Mouse (Mus musculus) limb, embryonic 10.5 days (tissue): ENCODE data around the gene Svip. TPM values are rescaled to one million over a fixed set of nuclear protein-coding genes. Genes with fewer than 3 reads are reported as not detected.

Experiments
- DNase-seq: peaks from one replicate; pipeline ENCODE4 v3.0.0-alpha.2; 2017; ENCODE audit warnings: low spot score
- H3K27ac ChIP-seq: fragments of 300-500 bp; sonication (generic); 2 replicates; pipeline ENCODE4 v1.5.1; 2016; ENCODE audit warnings: mild to moderate bottlenecking
- H3K27me3 ChIP-seq: fragments of 300-500 bp; sonication (generic); 2 replicates; pipeline ENCODE4 v1.6.1; 2016; ENCODE audit warnings: low read depth, mild to moderate bottlenecking; ENCODE audit not compliant: poor library complexity, severe bottlenecking
- H3K36me3 ChIP-seq: fragments of 300-500 bp; sonication (generic); 2 replicates; pipeline ENCODE4 v1.6.1; 2016; ENCODE audit warnings: mild to moderate bottlenecking, moderate library complexity
- H3K4me1 ChIP-seq: fragments of 300-500 bp; sonication (generic); 2 replicates; pipeline ENCODE4 v1.6.1; 2016
- H3K4me3 ChIP-seq: fragments of 300-500 bp; sonication (generic); 2 replicates; pipeline ENCODE4 v1.5.1; 2016; ENCODE audit warnings: mild to moderate bottlenecking, moderate library complexity
- H3K9me3 ChIP-seq: fragments of 300-500 bp; sonication (generic); replicated peaks from 2 replicates; pipeline ENCODE4 v1.6.1; 2016; ENCODE audit warnings: mild to moderate bottlenecking
- WGBS: fragments of 180-500 bp; shearing (Covaris S2); methylation state at CpG from one replicate; pipeline ENCODE4 v1.1.7; 2016; 5-methylcytosine and 5-hydroxymethylcytosine counted together
- polyA plus RNA-seq: library from polyadenylated mRNA; unstranded; fragments of >200 nt; fragmentation: Nextera tagmentation; extraction: Ambion mirVana; gene quantifications from 2 replicates; pipeline ENCODE4 v1.2.1, GENCODE M21; 2016

Gene Svip
- 1.8 and 2.0 TPM in 2 replicates for polyA plus RNA-seq

GRCm38 (mm10) chr7:52005511-52006295 is at the start of gene Svip:
Svip (minus strand) TSS chr7:52006018.
- Histone ChIP-seq H3K27ac (no peak within 1 kb of the TSS; the same call in 1 of the 2 replicates), H3K4me3 (peak within 1 kb of the TSS; percentile 64), H3K36me3 (no peaks in the 10 kb centered on the region), H3K9me3 (no peaks in the 10 kb centered on the region), H3K27me3 (peaks cover 40% of the 10 kb centered on the region), H3K4me1 (peaks cover 9% of the 10 kb centered on the region; the same call in 1 of the 2 replicates)
- DNase-seq, result peak; percentile 82
- 1% methylated on average over 43 of the region's 47 CpGs for WGBS

DNA sequence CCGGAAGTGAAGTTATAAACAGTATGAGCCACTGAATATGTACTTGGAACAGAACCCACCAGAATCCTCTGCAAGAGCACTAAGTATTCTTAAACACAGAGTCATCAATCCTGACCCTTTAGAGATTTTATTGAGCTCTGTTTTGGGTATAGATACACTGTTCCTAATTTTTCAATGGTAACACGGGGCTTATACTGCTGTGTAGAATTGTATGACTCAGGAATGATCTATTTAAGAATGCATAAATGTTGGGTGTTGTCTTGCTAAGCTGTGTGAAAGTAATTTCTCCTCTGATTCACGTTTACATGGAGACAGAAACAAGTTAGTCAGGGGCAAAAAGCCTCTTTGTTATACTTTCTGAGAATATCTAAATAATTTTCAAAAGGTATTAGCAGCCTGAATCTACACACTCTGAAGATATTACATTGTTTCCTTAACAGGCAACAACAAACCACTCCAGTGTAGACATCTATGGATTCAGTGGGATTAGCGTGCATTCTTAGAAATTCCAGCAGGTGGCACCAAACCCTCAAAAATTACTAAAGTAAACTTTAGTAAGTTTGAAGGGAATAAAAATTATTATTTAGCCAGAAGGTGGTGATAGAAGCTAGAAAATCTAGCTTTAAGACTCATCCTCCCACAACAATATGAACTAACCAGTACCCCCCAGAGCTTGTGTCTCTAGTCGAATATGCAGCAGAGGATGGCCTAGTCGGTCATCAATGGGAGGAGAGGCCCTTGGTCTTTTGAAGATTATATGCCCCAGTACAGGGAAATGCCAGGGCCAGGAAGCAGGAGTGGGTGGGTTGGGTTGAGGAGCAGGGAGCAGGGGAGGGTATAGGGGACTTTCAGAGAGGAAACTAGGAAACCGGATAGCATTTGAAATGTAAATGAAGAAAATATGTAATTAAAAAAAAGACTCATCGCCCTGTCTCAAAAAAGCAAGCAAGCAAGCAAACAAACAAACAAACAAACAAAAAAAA is 32.1 kb upstream of the Svip start:
- WGBS, result 56% methylated on average over 8 of the region's 8 CpGs
- no peak for DNase-seq
- no peaks in the 10 kb centered on the region for H3K9me3 ChIP-seq
- H3K4me3 ChIP-seq, result no peak overlapping the region
- no peaks in the 10 kb centered on the region for H3K4me1 ChIP-seq
- no peaks in the 10 kb centered on the region for H3K27me3 ChIP-seq
- H3K36me3 ChIP-seq, result no peaks in the 10 kb centered on the region
- no peak overlapping the region for H3K27ac ChIP-seq

DNA sequence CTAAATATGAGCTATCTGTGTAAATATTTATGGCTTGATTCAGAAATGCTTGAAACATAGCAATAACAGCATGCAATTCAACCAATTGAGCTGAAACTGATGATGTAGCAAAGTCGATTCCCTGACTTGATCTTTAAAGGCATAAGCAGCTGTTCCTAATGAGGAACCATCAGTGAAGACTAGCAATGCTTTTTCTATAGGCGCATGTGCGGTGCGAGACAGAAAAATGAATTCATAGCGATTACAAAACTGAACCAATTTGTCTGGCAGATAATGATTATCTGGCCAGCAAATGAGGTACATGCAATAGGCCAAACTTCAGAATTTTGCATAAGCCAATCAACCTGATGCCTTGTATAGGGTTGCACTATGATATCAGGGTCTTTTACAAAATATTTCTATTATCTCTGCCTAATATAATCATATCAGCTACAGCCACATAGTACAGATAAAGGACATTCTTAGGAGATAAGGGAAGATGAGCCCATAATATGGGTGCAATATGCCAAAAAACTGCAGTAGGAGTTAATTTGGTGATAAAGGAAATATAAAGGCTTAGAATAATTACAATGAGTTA is 18.3 kb upstream of the Svip start:
- Histone ChIP-seq H3K9me3 (no peaks in the 10 kb centered on the region), H3K4me1 (no peaks in the 10 kb centered on the region), H3K27ac (no peak overlapping the region), H3K4me3 (no peak overlapping the region), H3K36me3 (no peaks in the 10 kb centered on the region), H3K27me3 (no peaks in the 10 kb centered on the region)
- no peak for DNase-seq
- WGBS, result 95% methylated on average over 5 of the region's 5 CpGs

GRCm38 (mm10) chr7:52022039-52022438 is 16.2 kb upstream of the Svip start:
- DNase-seq, result no peak
- H3K36me3 ChIP-seq, result no peaks in the 10 kb centered on the region
- no peak overlapping the region for H3K27ac ChIP-seq
- 83% methylated on average over 4 of the region's 4 CpGs for WGBS
- H3K4me1 ChIP-seq, result no peaks in the 10 kb centered on the region
- H3K27me3 ChIP-seq, result no peaks in the 10 kb centered on the region
- no peaks in the 10 kb centered on the region for H3K9me3 ChIP-seq
- no peak overlapping the region for H3K4me3 ChIP-seq

- H3K4me3 ChIP-seq, result no peak within 1 kb of the TSS
- H3K36me3 ChIP-seq, result no peaks in the 10 kb centered on the region
- 86% methylated on average over 3 of the region's 3 CpGs for WGBS
- H3K27me3 ChIP-seq, result no peaks in the 10 kb centered on the region
- no peaks in the 10 kb centered on the region for H3K9me3 ChIP-seq
- no peak within 1 kb of the TSS for H3K27ac ChIP-seq
- DNase-seq, result no peak
- no peaks in the 10 kb centered on the region for H3K4me1 ChIP-seq
Observed at GRCm38 (mm10) chr7:52015628-52016027, 9.8 kb upstream of the Svip start, which contains the start of gene 1700015G11Rik. 1700015G11Rik (minus strand) TSS chr7:52015728.

DNA sequence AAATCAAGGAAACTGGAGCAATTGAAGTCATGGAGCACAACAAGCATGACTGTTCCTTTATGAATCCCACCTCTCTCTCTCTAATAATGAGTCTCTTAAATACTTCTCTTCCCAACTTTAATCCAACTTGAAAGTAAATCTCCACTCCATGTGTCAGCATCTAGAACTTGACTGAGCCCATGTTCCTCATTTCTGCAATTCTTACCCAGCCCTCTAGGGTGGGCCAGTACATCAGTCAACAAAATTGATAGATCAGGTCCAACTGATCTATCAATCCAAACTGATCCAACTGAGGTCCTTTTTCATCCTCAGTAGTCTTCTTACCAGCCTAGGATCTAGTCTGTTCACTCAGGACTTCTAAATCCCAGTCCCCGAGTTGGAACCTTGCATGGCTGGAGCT is 9.4 kb upstream of the Svip start:
- no peak for DNase-seq
- 92% methylated on average over 1 of the region's 1 CpGs for WGBS
- no peaks in the 10 kb centered on the region for H3K4me1 ChIP-seq
- H3K9me3 ChIP-seq, result no peaks in the 10 kb centered on the region
- H3K4me3 ChIP-seq, result no peak overlapping the region
- no peaks in the 10 kb centered on the region for H3K27me3 ChIP-seq
- no peaks in the 10 kb centered on the region for H3K36me3 ChIP-seq
- no peak overlapping the region for H3K27ac ChIP-seq

DNA sequence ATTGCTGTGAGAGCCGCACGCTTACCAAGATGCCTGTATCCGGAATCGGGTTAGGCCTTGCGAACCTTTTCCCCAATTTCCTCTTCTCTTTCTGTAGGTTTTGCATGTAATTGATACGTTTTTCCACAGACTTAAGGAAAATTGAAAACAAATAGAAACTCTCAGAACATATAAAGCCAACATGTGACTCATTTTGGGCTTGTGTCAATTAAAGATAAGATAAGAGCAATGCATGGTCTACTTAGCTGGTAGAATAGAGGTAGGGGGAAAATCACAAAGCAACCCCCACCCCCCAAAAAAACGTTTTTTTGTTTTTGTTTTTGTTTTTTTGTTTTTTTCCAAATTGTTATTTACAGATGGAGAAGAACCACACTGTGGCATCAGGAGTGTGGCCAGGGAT is 7.6 kb upstream of the Svip start:
- no peaks in the 10 kb centered on the region for H3K4me1 ChIP-seq
- no peak overlapping the region for H3K4me3 ChIP-seq
- H3K9me3 ChIP-seq, result no peaks in the 10 kb centered on the region
- no peak overlapping the region for H3K27ac ChIP-seq
- WGBS, result 77% methylated on average over 7 of the region's 7 CpGs
- no peaks in the 10 kb centered on the region for H3K27me3 ChIP-seq
- no peaks in the 10 kb centered on the region for H3K36me3 ChIP-seq
- DNase-seq, result no peak

DNA sequence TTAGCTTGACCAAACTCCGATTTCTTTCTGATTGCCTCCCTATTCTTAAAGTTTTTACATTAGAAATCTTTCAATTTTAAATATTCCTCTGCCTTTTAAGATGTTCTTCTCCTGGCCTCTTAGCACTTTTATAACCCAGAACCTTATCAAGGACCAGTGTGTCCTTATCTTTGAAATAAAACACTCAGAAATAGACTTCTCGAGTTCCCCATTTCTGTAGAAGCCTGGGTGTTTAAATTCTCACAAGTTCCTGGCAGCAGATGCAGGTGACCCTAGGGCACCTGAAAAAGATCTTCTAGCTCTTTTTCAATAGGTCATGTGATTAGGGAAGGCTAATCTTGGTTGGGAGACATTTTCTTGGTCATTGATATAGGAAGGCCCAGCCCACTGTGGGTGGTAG is 1.3 kb upstream of the Svip start:
- DNase-seq, result no peak
- peaks cover 40% of the 10 kb centered on the region for H3K27me3 ChIP-seq
- 88% methylated on average over 2 of the region's 2 CpGs for WGBS

GRCm38 (mm10) chr7:52006296-52006630 is 445 bp upstream of the Svip start:
- Histone ChIP-seq H3K36me3 (no peaks in the 10 kb centered on the region), H3K27me3 (peaks cover 40% of the 10 kb centered on the region), H3K27ac (no peak overlapping the region), H3K4me3 (peak overlapping the region; percentile 64), H3K9me3 (no peaks in the 10 kb centered on the region), H3K4me1 (peaks cover 9% of the 10 kb centered on the region; the same call in 1 of the 2 replicates)
- WGBS, result 1% methylated on average over 9 of the region's 9 CpGs
- DNase-seq, result no peak

More for the DNA sequence above, 1.3 kb upstream of the Svip start:
- Histone ChIP-seq H3K4me3 (no peak overlapping the region), H3K27ac (no peak overlapping the region), H3K9me3 (no peaks in the 10 kb centered on the region), H3K4me1 (peaks cover 9% of the 10 kb centered on the region; the same call in 1 of the 2 replicates), H3K36me3 (no peaks in the 10 kb centered on the region)

DNA sequence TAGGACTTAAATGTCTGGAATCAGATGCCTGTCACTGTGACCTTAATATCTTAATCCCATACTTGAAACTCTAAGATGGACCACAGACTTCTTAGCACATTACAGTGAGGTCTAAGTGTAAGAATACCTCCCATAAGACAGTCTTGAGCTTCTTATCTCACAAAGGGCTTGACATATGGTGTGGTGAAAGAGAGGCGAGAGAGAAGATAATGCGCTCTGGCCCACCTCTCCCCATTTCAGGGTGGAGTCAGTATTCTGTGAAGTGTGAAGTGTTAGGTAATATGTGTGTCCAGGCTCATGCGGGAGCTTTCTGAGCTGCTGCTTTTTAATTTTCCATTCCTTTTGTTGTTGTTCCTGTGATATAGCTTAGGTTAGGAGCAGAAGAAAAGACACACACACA is 14.8 kb downstream of the Svip start:
- no peaks in the 10 kb centered on the region for H3K36me3 ChIP-seq
- H3K9me3 ChIP-seq, result no peaks in the 10 kb centered on the region
- H3K4me3 ChIP-seq, result no peak overlapping the region
- no peaks in the 10 kb centered on the region for H3K27me3 ChIP-seq
- 89% methylated on average over 3 of the region's 3 CpGs for WGBS
- H3K27ac ChIP-seq, result no peak overlapping the region
- H3K4me1 ChIP-seq, result no peaks in the 10 kb centered on the region
- no peak for DNase-seq

GRCm38 (mm10) chr7:51986909-51987308 is 18.9 kb downstream of the Svip start:
- H3K4me1 ChIP-seq, result no peaks in the 10 kb centered on the region
- WGBS, result 75% methylated on average over 6 of the region's 6 CpGs
- H3K27ac ChIP-seq, result no peak overlapping the region
- H3K4me3 ChIP-seq, result no peak overlapping the region
- no peaks in the 10 kb centered on the region for H3K9me3 ChIP-seq
- H3K27me3 ChIP-seq, result no peaks in the 10 kb centered on the region
- no peak for DNase-seq
- no peaks in the 10 kb centered on the region for H3K36me3 ChIP-seq

DNA sequence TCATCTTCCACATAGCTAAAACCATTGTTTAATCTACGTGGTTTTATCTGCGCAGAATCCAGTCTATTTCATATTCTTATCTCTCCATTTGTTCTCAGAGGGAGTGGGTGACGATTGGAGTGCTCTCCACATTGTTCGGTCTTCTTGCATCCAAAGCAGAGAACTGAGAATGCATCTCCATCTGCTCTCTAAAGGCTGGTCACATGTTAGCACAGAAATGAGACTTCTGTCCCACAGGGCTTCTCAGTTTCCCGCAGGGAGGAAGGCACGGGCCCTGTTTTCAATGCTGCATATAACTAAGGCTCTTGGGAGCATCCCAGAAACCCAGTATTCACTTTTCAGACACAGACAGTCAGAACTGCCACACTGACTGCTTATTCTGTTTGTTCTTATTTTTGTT is 20.1 kb downstream of the Svip start:
- no peak for DNase-seq
- no peaks in the 10 kb centered on the region for H3K4me1 ChIP-seq
- 87% methylated on average over 6 of the region's 6 CpGs for WGBS
- H3K36me3 ChIP-seq, result no peaks in the 10 kb centered on the region
- H3K9me3 ChIP-seq, result no peaks in the 10 kb centered on the region
- H3K4me3 ChIP-seq, result no peak overlapping the region
- H3K27ac ChIP-seq, result no peak overlapping the region
- H3K27me3 ChIP-seq, result no peaks in the 10 kb centered on the region

- Histone ChIP-seq H3K27me3 (no peaks in the 10 kb centered on the region), H3K27ac (no peak overlapping the region), H3K36me3 (no peaks in the 10 kb centered on the region), H3K4me3 (no peak overlapping the region), H3K9me3 (no peaks in the 10 kb centered on the region), H3K4me1 (no peaks in the 10 kb centered on the region)
- no peak for DNase-seq
- WGBS, result 32% methylated on average over 1 of the region's 1 CpGs
Observed at GRCm38 (mm10) chr7:51982303-51982702, 23.5 kb downstream of the Svip start.
